Mouse (Mus musculus) CD4-positive, CD25-positive, alpha-beta regulatory T cell, adult 4 months (primary cell): ENCODE data around the gene Apbb2. TPM values are rescaled to one million over a fixed set of nuclear protein-coding genes. Genes with fewer than 3 reads are reported as not detected.

Source experiments
- ATAC-seq: one replicate; pipeline ENCODE4 v1.8.0; 2017
- polyA plus RNA-seq, 2 experiments: library from polyadenylated mRNA; unstranded; fragments of 100-300 nt; shearing (Covaris generic); gene quantifications; one replicate each; pipeline ENCODE4 v1.2.1; 2017

The Apbb2 gene
- polyA plus RNA-seq, 2 experiments from 2014 or later: 0.93 to 6.7 TPM

- no peak for ATAC-seq
Observed at GRCm38 (mm10) chr5:66470837-66471236, 147.7 kb downstream of the Apbb2 start.

GRCm38 (mm10) chr5:66469685-66470084, 148.9 kb downstream of the Apbb2 start:
- ATAC-seq: no peak

GRCm38 (mm10) chr5:66468331-66469001, 150.1 kb downstream of the Apbb2 start:
- ATAC-seq: no peak

GRCm38 (mm10) chr5:66462665-66463064, 155.9 kb downstream of the Apbb2 start:
- ATAC-seq: no peak

GRCm38 (mm10) chr5:66458851-66459250, 159.7 kb downstream of the Apbb2 start:
- ATAC-seq: no peak

- no peak for ATAC-seq
Observed at GRCm38 (mm10) chr5:66455271-66455670, 163.3 kb downstream of the Apbb2 start.

- no peak for ATAC-seq
Observed at GRCm38 (mm10) chr5:66454826-66455225, 163.8 kb downstream of the Apbb2 start.

GRCm38 (mm10) chr5:66453106-66453505, 165.5 kb downstream of the Apbb2 start:
- no peak for ATAC-seq

GRCm38 (mm10) chr5:66451561-66451960, 167.0 kb downstream of the Apbb2 start:
- no peak for ATAC-seq

GRCm38 (mm10) chr5:66445497-66445896, 173.1 kb downstream of the Apbb2 start:
- no peak for ATAC-seq

GRCm38 (mm10) chr5:66442260-66442659, 176.3 kb downstream of the Apbb2 start:
- no peak for ATAC-seq

- no peak for ATAC-seq
Observed at GRCm38 (mm10) chr5:66436791-66437246, 181.8 kb downstream of the Apbb2 start.

- ATAC-seq: no peak
Observed at GRCm38 (mm10) chr5:66435158-66435557, 183.4 kb downstream of the Apbb2 start.

- no peak for ATAC-seq
Observed at GRCm38 (mm10) chr5:66429076-66429475, 189.5 kb downstream of the Apbb2 start.

- ATAC-seq: no peak
Observed at GRCm38 (mm10) chr5:66428071-66428470, 190.5 kb downstream of the Apbb2 start.

GRCm38 (mm10) chr5:66423909-66424308, 194.7 kb downstream of the Apbb2 start:
- ATAC-seq: no peak

GRCm38 (mm10) chr5:66423466-66423865, 195.1 kb downstream of the Apbb2 start:
- ATAC-seq: no peak

- ATAC-seq: no peak
Observed at GRCm38 (mm10) chr5:66421954-66422353, 196.6 kb downstream of the Apbb2 start.

- ATAC-seq: no peak
Observed at GRCm38 (mm10) chr5:66421230-66421629, 197.4 kb downstream of the Apbb2 start.

GRCm38 (mm10) chr5:66420011-66420410, 198.6 kb downstream of the Apbb2 start:
- ATAC-seq: no peak

- ATAC-seq: no peak
Observed at GRCm38 (mm10) chr5:66417289-66417688, 201.3 kb downstream of the Apbb2 start.

- ATAC-seq: no peak
Observed at GRCm38 (mm10) chr5:66415700-66416543, 202.7 kb downstream of the Apbb2 start.

- ATAC-seq: no peak
Observed at GRCm38 (mm10) chr5:66415033-66415697, 203.4 kb downstream of the Apbb2 start.
